Mouse (Mus musculus) cerebellum, adult 11-12 months (tissue): ENCODE data around the gene Nup50.

ENCODE experiments used
- DNase-seq: peaks from one replicate; pipeline ENCODE4 v3.0.0; 2022

The Nup50 gene

GRCm38 (mm10) chr15:84957851-84958250 lies 34.6 kb downstream of the Nup50 start:
- DNase-seq, result no peak

- no peak for DNase-seq
Observed at GRCm38 (mm10) chr15:84958331-84958730, 35.1 kb downstream of the Nup50 start.

DNA sequence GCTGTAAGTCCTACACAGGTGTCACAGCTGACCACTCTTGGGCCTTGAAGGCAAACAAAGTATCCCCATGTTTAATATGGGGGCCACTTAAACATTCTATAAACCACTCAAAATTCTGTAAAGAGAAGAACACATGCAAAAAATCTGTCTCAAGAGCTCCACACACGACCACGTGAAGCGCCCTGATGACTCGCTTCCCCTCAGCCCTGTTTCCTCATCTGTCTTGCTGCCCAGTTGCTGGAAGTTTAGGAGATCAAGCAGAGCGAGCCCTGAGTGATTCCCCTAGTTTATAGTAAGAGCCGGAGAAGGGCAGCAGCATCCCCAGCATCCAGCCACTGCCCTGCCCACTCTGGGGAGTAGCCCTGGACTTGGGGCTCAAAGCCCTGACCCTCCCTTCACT lies 36.7 kb downstream of the Nup50 start:
- DNase-seq, result no peak

- DNase-seq, result peak; percentile 66
Observed at GRCm38 (mm10) chr15:84960692-84961091, 37.5 kb downstream of the Nup50 start.

GRCm38 (mm10) chr15:84962518-84962917 lies 39.3 kb downstream of the Nup50 start:
- DNase-seq, result no peak

GRCm38 (mm10) chr15:84964771-84965170 lies 41.6 kb downstream of the Nup50 start:
- DNase-seq, result no peak

DNA sequence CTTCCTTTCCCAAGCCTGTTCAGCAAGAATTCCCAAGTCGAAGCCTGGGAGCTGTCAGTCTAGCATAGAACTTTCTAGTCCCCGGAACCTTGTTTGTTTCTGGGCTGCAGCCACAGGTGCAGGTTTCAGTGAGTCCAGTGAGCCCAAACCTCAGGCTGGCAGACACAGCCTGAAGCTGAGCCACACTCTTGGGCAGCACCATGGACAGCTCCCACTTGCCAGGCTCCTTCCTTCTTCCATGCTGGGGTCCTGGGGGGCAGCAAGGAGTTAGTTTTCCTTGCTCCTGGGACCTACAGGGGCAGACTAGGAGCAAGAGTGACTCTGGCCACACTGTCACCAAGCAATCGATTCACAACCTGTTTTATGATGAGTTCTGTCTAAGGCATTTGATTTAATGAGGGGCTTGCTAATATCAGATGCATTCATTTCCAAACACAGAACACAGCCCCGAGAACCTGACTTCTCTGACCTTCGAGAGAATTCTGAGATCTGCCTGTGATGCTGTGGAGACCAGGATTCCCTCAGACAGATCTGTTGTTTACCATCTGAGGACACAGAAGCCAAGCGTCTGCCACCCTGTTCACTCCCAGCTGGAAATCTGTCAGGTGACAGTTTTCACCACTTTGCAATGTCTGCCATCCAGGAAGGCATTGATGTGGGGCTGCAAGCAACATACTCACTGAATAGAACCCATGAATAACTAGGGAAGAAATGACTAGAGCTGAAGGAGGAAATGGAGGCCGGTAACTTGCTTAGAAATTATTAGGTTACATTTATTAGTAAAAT lies 42.6 kb downstream of the Nup50 start:
- no peak for DNase-seq

DNA sequence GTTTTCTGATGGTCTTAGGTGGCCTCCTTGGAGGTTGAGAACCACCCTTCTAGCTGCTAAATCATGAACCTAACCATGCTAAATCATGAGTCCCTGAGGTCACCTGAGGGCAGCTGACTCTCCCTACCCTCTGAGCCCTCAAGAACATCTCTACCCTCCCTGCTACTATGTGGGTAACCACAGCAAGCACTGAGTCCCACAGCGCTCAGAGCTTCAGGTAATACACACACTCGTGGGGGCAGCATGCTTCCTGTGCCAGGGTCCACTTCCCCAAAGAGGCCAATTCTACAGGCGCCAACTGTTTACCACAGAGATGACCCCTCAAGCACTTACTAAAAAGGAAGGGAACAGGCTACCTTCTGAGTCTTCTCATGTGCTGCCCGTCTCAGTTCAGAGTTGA lies 45.3 kb downstream of the Nup50 start:
- DNase-seq, result no peak

DNA sequence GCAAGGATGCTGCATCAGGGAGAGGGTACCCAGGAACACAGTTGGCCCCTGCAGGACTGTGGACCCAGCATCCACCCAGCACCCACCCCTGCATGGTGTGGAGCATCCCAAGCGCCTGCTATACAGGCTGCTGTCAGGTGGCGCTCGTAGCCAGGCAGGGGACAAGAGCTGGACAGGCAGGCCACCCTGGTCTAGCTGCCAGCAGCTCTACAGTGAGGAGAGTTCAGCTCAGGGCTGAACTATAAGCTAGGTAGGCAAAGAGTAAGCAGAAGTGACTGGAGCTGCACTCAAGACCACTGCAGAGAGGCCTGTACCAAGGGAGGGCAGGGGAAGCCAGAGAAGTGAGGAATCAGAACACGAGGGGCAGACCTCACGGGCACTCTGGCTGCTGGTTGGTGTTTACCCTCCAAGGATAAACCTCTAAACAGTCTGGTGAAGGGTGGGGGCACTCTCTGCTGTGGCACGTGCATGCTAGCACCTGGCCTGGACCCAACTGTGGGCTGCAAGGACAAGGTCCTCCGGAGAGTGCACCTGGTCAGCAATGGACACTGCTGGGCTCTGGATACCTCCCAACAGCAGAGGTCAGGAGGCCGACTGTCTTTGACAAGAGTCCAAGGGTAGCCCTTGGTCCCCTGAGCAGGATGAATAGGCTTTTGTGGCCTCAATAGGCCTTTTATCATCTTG lies 49.8 kb downstream of the Nup50 start:
- peak; percentile 71 for DNase-seq

GRCm38 (mm10) chr15:84973544-84973871 lies 50.3 kb downstream of the Nup50 start:
- no peak for DNase-seq

- no peak for DNase-seq
Observed at GRCm38 (mm10) chr15:84975729-84976128, 52.5 kb downstream of the Nup50 start.

GRCm38 (mm10) chr15:84981609-84982313 lies 58.5 kb downstream of the Nup50 start:
- DNase-seq, result no peak

- no peak for DNase-seq
Observed at GRCm38 (mm10) chr15:84982888-84983287, 59.7 kb downstream of the Nup50 start.

- DNase-seq, result no peak
Observed at GRCm38 (mm10) chr15:84983721-84984120, 60.5 kb downstream of the Nup50 start.

- no peak for DNase-seq
Observed at GRCm38 (mm10) chr15:84985516-84986160, 62.4 kb downstream of the Nup50 start.

DNA sequence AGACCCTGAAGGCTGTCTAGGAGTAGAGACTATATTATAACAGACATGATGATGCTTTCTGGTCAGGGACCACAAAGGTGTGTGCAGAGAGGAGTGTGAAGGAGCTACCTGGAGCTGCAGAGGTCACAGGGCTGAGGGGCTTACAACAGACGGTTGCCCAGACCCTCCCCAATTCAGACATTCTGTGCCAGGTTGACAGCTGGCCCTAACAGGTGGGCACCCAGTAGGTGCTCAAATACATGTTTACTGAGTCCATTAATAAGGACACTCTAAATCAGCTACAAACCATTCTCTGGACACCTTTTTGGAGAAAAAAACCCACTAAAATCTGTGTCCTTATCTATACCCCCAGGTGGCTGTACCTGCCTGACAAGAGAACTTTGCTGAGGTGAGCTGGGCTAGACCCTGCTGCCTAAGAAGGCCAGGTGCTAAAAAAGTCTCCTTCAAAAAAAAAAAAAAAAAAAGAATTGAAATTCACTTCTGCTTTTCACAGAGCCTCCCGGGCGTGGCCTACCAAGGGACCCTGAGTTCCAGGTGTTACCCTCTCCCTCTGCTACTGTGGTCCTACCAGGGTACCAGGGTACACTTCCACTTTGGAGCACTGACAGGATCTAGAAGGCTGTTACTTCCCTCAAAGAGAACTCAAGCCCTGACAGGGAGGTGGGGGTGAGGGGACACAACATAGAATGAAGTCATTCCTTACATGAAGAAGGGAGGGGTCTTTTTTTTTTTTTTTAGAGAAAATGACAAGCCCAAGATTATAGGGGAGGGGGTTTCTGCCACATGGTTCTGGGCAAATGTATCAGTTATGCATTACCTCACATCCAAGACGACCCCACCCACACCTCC lies 63.2 kb downstream of the Nup50 start:
- DNase-seq, result peak; percentile 15

DNA sequence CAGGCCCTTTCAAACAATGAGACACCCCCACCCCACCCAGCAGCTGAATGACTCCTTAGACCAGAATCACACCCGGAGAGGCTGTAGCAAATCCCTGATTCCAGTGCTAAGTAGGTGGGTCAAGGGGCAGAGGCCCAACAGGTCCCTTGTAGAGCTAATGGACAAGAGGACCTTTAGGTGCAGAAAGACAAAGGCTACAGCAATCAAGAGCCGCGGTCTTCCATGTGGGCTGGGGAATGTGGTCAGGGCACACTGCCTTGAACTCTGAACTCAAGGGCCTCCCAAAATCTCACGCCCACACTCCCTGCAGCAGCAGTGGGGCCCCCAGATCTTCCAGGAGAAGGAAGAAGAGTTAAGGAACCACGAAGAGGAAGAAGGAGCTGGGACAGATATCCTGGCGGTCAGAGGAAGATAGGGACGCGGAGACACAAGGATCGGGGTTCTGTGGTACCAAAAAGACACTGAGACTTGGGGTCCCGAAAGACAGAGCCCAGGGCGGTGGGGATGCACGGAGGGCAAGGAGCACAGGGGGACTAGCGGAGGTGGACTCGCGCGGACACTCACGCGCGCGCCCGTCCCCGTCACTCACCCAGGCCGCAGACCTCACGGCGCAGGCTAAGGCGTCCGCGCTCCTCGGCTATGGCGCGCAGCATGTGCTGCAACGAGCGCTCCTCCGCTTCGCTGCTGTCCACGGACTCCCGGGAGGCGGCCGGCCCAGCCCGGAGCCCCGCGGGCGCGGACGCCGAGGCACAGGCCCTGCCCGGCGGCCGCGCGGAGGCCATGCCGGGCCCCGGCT lies 64.0 kb downstream of the Nup50 start:
- peak; percentile 66 for DNase-seq

DNA sequence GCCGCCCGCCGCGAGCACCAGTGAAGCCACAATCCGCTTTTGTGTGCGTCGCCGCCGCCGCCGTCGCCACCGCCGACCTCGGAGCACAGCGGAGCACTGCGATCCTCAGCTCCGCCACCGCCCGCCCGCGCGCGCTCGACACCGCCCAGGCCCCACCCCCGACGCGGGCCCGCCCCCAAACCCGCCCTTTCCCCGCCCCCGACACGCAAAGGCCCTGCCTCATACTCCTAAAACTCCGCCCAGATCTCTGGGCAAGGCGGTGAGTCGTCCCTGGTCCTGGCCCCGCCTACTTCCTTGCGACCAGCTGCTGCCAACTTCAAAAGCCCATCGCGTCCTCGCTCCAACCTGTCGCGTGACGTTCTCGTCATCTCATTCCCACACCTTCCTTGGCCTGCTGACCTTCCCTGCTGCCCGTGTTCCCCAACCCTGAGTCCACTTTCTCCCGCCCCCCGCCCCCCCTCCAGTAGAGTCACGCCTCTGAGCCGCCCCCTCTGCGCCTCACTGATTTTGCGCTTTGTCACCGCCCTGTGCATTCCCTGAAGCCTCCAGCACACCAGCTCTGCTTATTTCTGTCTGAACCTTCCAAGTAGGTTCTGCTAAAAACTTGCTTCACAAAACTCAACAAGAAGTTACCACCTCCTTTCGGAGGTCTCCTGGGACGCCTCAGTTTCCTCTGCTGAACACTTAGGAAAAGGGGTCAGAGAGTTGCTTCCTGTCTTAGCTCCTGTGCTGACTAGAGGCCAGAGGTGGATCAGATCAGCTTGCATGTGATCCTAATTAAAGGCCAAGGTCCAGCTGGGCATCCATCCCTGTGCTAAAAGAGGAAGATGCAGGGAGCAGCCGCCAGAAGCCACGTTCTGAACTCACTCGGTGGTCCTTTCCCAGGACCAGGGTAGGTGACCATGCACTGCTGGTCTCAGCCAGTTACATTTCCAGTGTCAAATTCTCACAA lies 64.9 kb downstream of the Nup50 start, which contains the start of gene 5031439G07Rik:
TSS of gene 5031439G07Rik (minus strand) at position 678 of the 952 bp plus-strand sequence.
- DNase-seq, result peak; percentile 89

GRCm38 (mm10) chr15:84989098-84989497 lies 65.9 kb downstream of the Nup50 start:
- no peak for DNase-seq

DNA sequence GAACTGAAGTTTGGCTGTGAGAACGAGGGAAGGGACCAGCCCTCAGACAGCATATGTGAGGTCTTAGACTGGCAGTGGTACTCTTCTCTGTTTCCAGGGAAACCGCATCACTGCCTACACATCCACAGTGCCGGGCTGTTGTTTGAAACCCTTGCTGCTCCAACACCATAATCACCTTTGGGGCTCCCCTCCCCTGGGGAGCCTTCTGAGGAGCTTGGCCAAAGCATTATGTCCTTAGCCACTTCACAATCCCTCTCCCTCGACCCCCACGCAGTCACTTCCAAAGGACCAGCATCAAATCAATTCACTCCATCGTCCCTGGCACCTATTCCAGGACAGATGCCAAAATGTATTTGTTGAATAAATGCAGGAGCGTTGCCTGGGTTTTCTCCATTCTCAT lies 66.6 kb downstream of the Nup50 start:
- peak; percentile 31 for DNase-seq
